Mouse (Mus musculus): ENCODE data around the gene Bcl2l1. TPM values are rescaled to one million over a fixed set of nuclear protein-coding genes. Genes with fewer than 3 reads are reported as not detected.

Bcl2l1 gene
- 28.0 TPM for polyA plus RNA-seq (2014; fragmentation: Illumina TruSeq; extraction: RNeasy Lipid Tissue Mini Kit (QIAGEN cat#74804))

GRCm38 (mm10) chr2:152831019-152831878, at the start of gene Bcl2l1:
Gene Bcl2l1, minus strand, starts transcription at chr2:152831728.

GRCm38 (mm10) chr2:152847815-152848302, 16.3 kb upstream of the Bcl2l1 start, which contains the start of gene Tpx2:
Gene Tpx2, plus strand, starts transcription at chr2:152847964.

GRCm38 (mm10) chr2:152753944-152754711, 77.4 kb downstream of the Bcl2l1 start, which contains the start of gene Cox4i2:
Gene Cox4i2, plus strand, starts transcription at chr2:152754173.

GRCm38 (mm10) chr2:152736090-152736601, 95.4 kb downstream of the Bcl2l1 start, which contains the start of gene Id1:
Gene Id1, plus strand, starts transcription at chr2:152736251.

Other genes starting within 250 kb of the Bcl2l1 start
- gene Defb45, start 232.3 kb downstream of the Bcl2l1 start, polyA plus RNA-seq (2014; fragmentation: Illumina TruSeq; extraction: RNeasy Lipid Tissue Mini Kit (QIAGEN cat#74804)) = not detected
- not detected for gene Defb36, start 227.4 kb downstream of the Bcl2l1 start, polyA plus RNA-seq (2014; fragmentation: Illumina TruSeq; extraction: RNeasy Lipid Tissue Mini Kit (QIAGEN cat#74804))
- not detected for gene Defb25, start 208.7 kb downstream of the Bcl2l1 start, polyA plus RNA-seq (2014; fragmentation: Illumina TruSeq; extraction: RNeasy Lipid Tissue Mini Kit (QIAGEN cat#74804))
- 1.5 TPM for gene Rem1, start 204.8 kb downstream of the Bcl2l1 start, polyA plus RNA-seq (2014; fragmentation: Illumina TruSeq; extraction: RNeasy Lipid Tissue Mini Kit (QIAGEN cat#74804))
- 35.9 TPM for gene H13, start 162.3 kb downstream of the Bcl2l1 start, polyA plus RNA-seq (2014; fragmentation: Illumina TruSeq; extraction: RNeasy Lipid Tissue Mini Kit (QIAGEN cat#74804))
- gene Mcts2, start 144.7 kb downstream of the Bcl2l1 start, polyA plus RNA-seq (2014; fragmentation: Illumina TruSeq; extraction: RNeasy Lipid Tissue Mini Kit (QIAGEN cat#74804)) = 23.2 TPM
- gene Id1, start 95.5 kb downstream of the Bcl2l1 start, polyA plus RNA-seq (2014; fragmentation: Illumina TruSeq; extraction: RNeasy Lipid Tissue Mini Kit (QIAGEN cat#74804)) = 21.2 TPM
- gene Cox4i2, start 77.6 kb downstream of the Bcl2l1 start, polyA plus RNA-seq (2014; fragmentation: Illumina TruSeq; extraction: RNeasy Lipid Tissue Mini Kit (QIAGEN cat#74804)) = not detected
- gene Tpx2, start 16.2 kb upstream of the Bcl2l1 start, polyA plus RNA-seq (2014; fragmentation: Illumina TruSeq; extraction: RNeasy Lipid Tissue Mini Kit (QIAGEN cat#74804)) = 63.9 TPM
- not detected for gene Mylk2, start 79.6 kb upstream of the Bcl2l1 start, polyA plus RNA-seq (2014; fragmentation: Illumina TruSeq; extraction: RNeasy Lipid Tissue Mini Kit (QIAGEN cat#74804))
- gene Foxs1, start 101.5 kb upstream of the Bcl2l1 start, polyA plus RNA-seq (2014; fragmentation: Illumina TruSeq; extraction: RNeasy Lipid Tissue Mini Kit (QIAGEN cat#74804)) = not detected
- gene Dusp15, start 120.0 kb upstream of the Bcl2l1 start, polyA plus RNA-seq (2014; fragmentation: Illumina TruSeq; extraction: RNeasy Lipid Tissue Mini Kit (QIAGEN cat#74804)) = not detected
- not detected for gene Ttll9, start 130.8 kb upstream of the Bcl2l1 start, polyA plus RNA-seq (2014; fragmentation: Illumina TruSeq; extraction: RNeasy Lipid Tissue Mini Kit (QIAGEN cat#74804))
- 63.4 TPM for gene Pdrg1, start 183.7 kb upstream of the Bcl2l1 start, polyA plus RNA-seq (2014; fragmentation: Illumina TruSeq; extraction: RNeasy Lipid Tissue Mini Kit (QIAGEN cat#74804))
- not detected for gene Xkr7, start 200.1 kb upstream of the Bcl2l1 start, polyA plus RNA-seq (2014; fragmentation: Illumina TruSeq; extraction: RNeasy Lipid Tissue Mini Kit (QIAGEN cat#74804))
- 0.54 TPM for gene Ccm2l, start 234.2 kb upstream of the Bcl2l1 start, polyA plus RNA-seq (2014; fragmentation: Illumina TruSeq; extraction: RNeasy Lipid Tissue Mini Kit (QIAGEN cat#74804))

All from ovary, adult 10 weeks (tissue).